Mouse (Mus musculus) kidney, adult 2 months (tissue): ENCODE data around the gene Txndc16.

Experiments used
- CTCF ChIP-seq: fragments of 200-500 bp; conservative IDR thresholded peaks from 2 replicates; pipeline ENCODE4 v1.5.1; 2011; ENCODE audit warnings: low read depth, mild to moderate bottlenecking, control low read depth, low read length, moderate library complexity, mixed read lengths; ENCODE audit not compliant: insufficient read depth, insufficient read length
- POLR2A ChIP-seq: fragments of 200-500 bp; IDR thresholded peaks from one replicate; pipeline ENCODE4 v1.6.1; 2011; ENCODE audit warnings: low read depth, low read length, control low read depth

GRCm38 (mm10) chr14:45217693-45218092 lies 2.4 kb downstream of the Txndc16 start:
- no peak for TF ChIP-seq POLR2A
- no peak for TF ChIP-seq CTCF
